Mouse (Mus musculus) intestine, embryonic 16.5 days (tissue): ENCODE measurements around the gene Ferd3l. TPM values are rescaled to one million over a fixed set of nuclear protein-coding genes. Genes with fewer than 3 reads are reported as not detected.

Experiments used
- ATAC-seq: fragments of 200-750 bp; cut with Nextera tagmentation; 2 replicates; pipeline ENCODE4 v1.8.0; 2017; ENCODE audit warnings: moderate TSS enrichment, moderate library complexity
- H3K27ac ChIP-seq: fragments of 300-500 bp; sonication (generic); 2 replicates; pipeline ENCODE4 v1.5.1; 2014; ENCODE audit warnings: mild to moderate bottlenecking, low read length
- H3K27me3 ChIP-seq: fragments of 300-500 bp; sonication (generic); replicated peaks from 2 replicates; pipeline ENCODE4 v1.6.1; 2014; ENCODE audit warnings: low read length, control low read depth, mixed read lengths; ENCODE audit not compliant: control insufficient read depth, insufficient read depth
- H3K36me3 ChIP-seq: fragments of 300-500 bp; sonication (generic); 2 replicates; pipeline ENCODE4 v1.6.1; 2014; ENCODE audit warnings: low read length, control low read depth; ENCODE audit not compliant: control insufficient read depth, insufficient read depth
- H3K4me1 ChIP-seq: fragments of 300-500 bp; sonication (generic); 2 replicates; pipeline ENCODE4 v1.6.1; 2014; ENCODE audit warnings: low read length, control low read depth, mixed read lengths; ENCODE audit not compliant: control insufficient read depth, insufficient read depth
- H3K4me2 ChIP-seq: fragments of 300-500 bp; sonication (generic); 2 replicates; pipeline ENCODE4 v1.6.1; 2014; ENCODE audit warnings: low read depth, low read length, control low read depth
- H3K4me3 ChIP-seq: fragments of 300-500 bp; sonication (generic); 2 replicates; pipeline ENCODE4 v1.5.1; 2014; ENCODE audit warnings: mild to moderate bottlenecking, low read length
- H3K9ac ChIP-seq: fragments of 300-500 bp; sonication (generic); 2 replicates; pipeline ENCODE4 v1.6.1; 2014; ENCODE audit warnings: low read depth, low read length
- H3K9me3 ChIP-seq: fragments of 300-500 bp; sonication (generic); 2 replicates; pipeline ENCODE4 v1.6.1; 2016; ENCODE audit warnings: low read length, control low read depth; ENCODE audit not compliant: control insufficient read depth
- WGBS: fragments of 180-500 bp; shearing (Covaris S2); extraction: QIAGEN DNeasy Blood & Tissue Kit; methylation state at CpG from one replicate; pipeline ENCODE4 v1.1.7; 2014; 5-methylcytosine and 5-hydroxymethylcytosine counted together
- polyA plus RNA-seq: library from polyadenylated mRNA; unstranded; fragments of >200 nt; fragmentation: Nextera tagmentation; extraction: Ambion mirVana; gene quantifications from 2 replicates; pipeline ENCODE4 v1.2.1, GENCODE M21; 2015

The Ferd3l gene
- not detected in 2 replicates for polyA plus RNA-seq

GRCm38 (mm10) chr12:33928331-33929192 is at the start of gene Ferd3l:
TSS of gene Ferd3l (plus strand) at chr12:33928425.
- H3K4me2 ChIP-seq, result 0 out of 2 replicates have a peak within 1 kb of the TSS, but pooled peaks have one; percentile 29
- no peaks in the 10 kb centered on the region for H3K9me3 ChIP-seq
- H3K27me3 ChIP-seq, result peaks cover 19% of the 10 kb centered on the region
- H3K36me3 ChIP-seq, result no peaks in the 10 kb centered on the region
- no peak within 1 kb of the TSS for H3K9ac ChIP-seq
- no peaks in the 10 kb centered on the region for H3K4me1 ChIP-seq
- 1% methylated on average over 39 of the region's 39 CpGs for WGBS
- no peak within 1 kb of the TSS for H3K27ac ChIP-seq
- ATAC-seq, result no peak
- H3K4me3 ChIP-seq, result 0 out of 2 replicates have a peak within 1 kb of the TSS, but pooled peaks have one; percentile 7

GRCm38 (mm10) chr12:33893956-33894355 is 34.3 kb upstream of the Ferd3l start:
- 83% methylated on average over 2 of the region's 2 CpGs for WGBS
- Histone ChIP-seq H3K27me3 (no peaks in the 10 kb centered on the region), H3K4me3 (no peak overlapping the region), H3K9me3 (no peaks in the 10 kb centered on the region), H3K9ac (no peak overlapping the region), H3K4me1 (no peaks in the 10 kb centered on the region), H3K27ac (no peak overlapping the region), H3K36me3 (no peaks in the 10 kb centered on the region), H3K4me2 (no peak overlapping the region)
- ATAC-seq, result no peak

- no peak overlapping the region for H3K4me2 ChIP-seq
- no peaks in the 10 kb centered on the region for H3K27me3 ChIP-seq
- no peak overlapping the region for H3K27ac ChIP-seq
- H3K9ac ChIP-seq, result no peak overlapping the region
- no peaks in the 10 kb centered on the region for H3K4me1 ChIP-seq
- WGBS, result 64% methylated on average over 1 of the region's 1 CpGs
- no peak for ATAC-seq
- H3K9me3 ChIP-seq, result no peaks in the 10 kb centered on the region
- H3K36me3 ChIP-seq, result no peaks in the 10 kb centered on the region
- no peak overlapping the region for H3K4me3 ChIP-seq
These were observed 33.6 kb upstream of the Ferd3l start for GRCm38 (mm10) chr12:33894621-33895020.

GRCm38 (mm10) chr12:33926751-33927150 is 1.5 kb upstream of the Ferd3l start:
- Histone ChIP-seq H3K27ac (no peak overlapping the region), H3K4me1 (no peaks in the 10 kb centered on the region), H3K4me2 (no peak overlapping the region), H3K36me3 (no peaks in the 10 kb centered on the region), H3K27me3 (peaks cover 19% of the 10 kb centered on the region), H3K9me3 (no peaks in the 10 kb centered on the region), H3K9ac (no peak overlapping the region), H3K4me3 (no peak overlapping the region)
- WGBS, result 8% methylated on average over 3 of the region's 3 CpGs
- ATAC-seq, result no peak

- Histone ChIP-seq H3K27me3 (peaks cover 19% of the 10 kb centered on the region), H3K9me3 (no peaks in the 10 kb centered on the region), H3K9ac (no peak overlapping the region), H3K4me3 (no peak overlapping the region), H3K36me3 (no peaks in the 10 kb centered on the region), H3K4me2 (no peak overlapping the region), H3K4me1 (no peaks in the 10 kb centered on the region), H3K27ac (no peak overlapping the region)
- no peak for ATAC-seq
- WGBS, result 3% methylated on average over 15 of the region's 15 CpGs
These were observed 709 bp upstream of the Ferd3l start for GRCm38 (mm10) chr12:33927334-33928098.

- no peak for ATAC-seq
- no peak overlapping the region for H3K4me3 ChIP-seq
- no peaks in the 10 kb centered on the region for H3K9me3 ChIP-seq
- H3K9ac ChIP-seq, result no peak overlapping the region
- no peak overlapping the region for H3K27ac ChIP-seq
- no peak overlapping the region for H3K4me2 ChIP-seq
- peaks cover 16% of the 10 kb centered on the region; the same call in 1 of the 2 replicates for H3K4me1 ChIP-seq
- WGBS, result 6% methylated on average over 3 of the region's 3 CpGs
- peaks cover 36% of the 10 kb centered on the region for H3K27me3 ChIP-seq
- H3K36me3 ChIP-seq, result no peaks in the 10 kb centered on the region
These were observed 24.6 kb downstream of the Ferd3l start for GRCm38 (mm10) chr12:33952843-33953242.

GRCm38 (mm10) chr12:33954931-33955565 is 26.8 kb downstream of the Ferd3l start:
- peaks cover 50% of the 10 kb centered on the region for H3K27me3 ChIP-seq
- 27% methylated on average over 8 of the region's 8 CpGs for WGBS

GRCm38 (mm10) chr12:33955606-33956295 is 27.5 kb downstream of the Ferd3l start:
- no peak overlapping the region for H3K9ac ChIP-seq
- 7% methylated on average over 28 of the region's 28 CpGs for WGBS
- H3K27me3 ChIP-seq, result peaks cover 50% of the 10 kb centered on the region
- peak overlapping the region; percentile 16; the same call in 1 of the 2 replicates for H3K4me2 ChIP-seq
- ATAC-seq, result no peak
- H3K36me3 ChIP-seq, result no peaks in the 10 kb centered on the region
- no peaks in the 10 kb centered on the region for H3K9me3 ChIP-seq
- H3K4me1 ChIP-seq, result peaks cover 20% of the 10 kb centered on the region; the same call in 1 of the 2 replicates
- 0 out of 2 replicates have a peak overlapping the region, but pooled peaks have one; percentile 12 for H3K4me3 ChIP-seq
- no peak overlapping the region for H3K27ac ChIP-seq

More at GRCm38 (mm10) chr12:33954931-33955565, 26.8 kb downstream of the Ferd3l start:
- peaks cover 20% of the 10 kb centered on the region; the same call in 1 of the 2 replicates for H3K4me1 ChIP-seq
- ATAC-seq, result no peak
- H3K9ac ChIP-seq, result no peak overlapping the region
- H3K4me2 ChIP-seq, result no peak overlapping the region
- no peak overlapping the region for H3K4me3 ChIP-seq
- no peak overlapping the region for H3K27ac ChIP-seq
- no peaks in the 10 kb centered on the region for H3K9me3 ChIP-seq
- H3K36me3 ChIP-seq, result no peaks in the 10 kb centered on the region
